Mouse (Mus musculus) cerebellum, adult 2 months (tissue): ENCODE measurements around the gene Gm20481. TPM values are rescaled to one million over a fixed set of nuclear protein-coding genes. Genes with fewer than 3 reads are reported as not detected.
A peak's percentile ranks its signal among the peaks of the same experiment; 100 is the strongest.
"Not testable (repeated sequence)": the region's sequence is repeated elsewhere in the genome, so short reads cannot be mapped to it uniquely, and the experiment has no call there.

Experiments
- DNase-seq, 2 experiments: peaks; one replicate each; pipeline ENCODE4 v3.0.0; 2021
- H3K27ac ChIP-seq: fragments of 200-500 bp; 2 replicates; pipeline ENCODE4 v1.5.1; 2012; ENCODE audit warnings: low read length, control low read depth, inconsistent platforms; ENCODE audit not compliant: insufficient read depth
- H3K27me3 ChIP-seq: fragments of 200-500 bp; 2 replicates; pipeline ENCODE4 v1.6.1; 2012; ENCODE audit warnings: inconsistent platforms, mild to moderate bottlenecking, low read length, moderate library complexity; ENCODE audit not compliant: control insufficient read depth, insufficient read depth
- H3K4me1 ChIP-seq: fragments of 200-500 bp; 2 replicates; pipeline ENCODE4 v1.6.1; 2011; ENCODE audit warnings: low read length; ENCODE audit not compliant: control insufficient read depth, insufficient read depth
- H3K4me3 ChIP-seq: fragments of 200-500 bp; replicated peaks from 2 replicates; pipeline ENCODE3; 2011; ENCODE audit warnings: mild to moderate bottlenecking, low read depth, low read length, control low read depth; ENCODE audit not compliant: insufficient read depth
- CTCF ChIP-seq: fragments of 200-500 bp; IDR thresholded peaks from 2 replicates; pipeline ENCODE4 v1.5.1; 2011; ENCODE audit warnings: low read depth, mild to moderate bottlenecking, control low read depth, low read length, moderate library complexity, borderline replicate concordance; ENCODE audit not compliant: insufficient read depth
- POLR2A ChIP-seq: fragments of 200-500 bp; IDR thresholded peaks from 2 replicates; pipeline ENCODE4 v1.6.1; 2011; ENCODE audit warnings: low read length, control low read depth, borderline replicate concordance; ENCODE audit not compliant: insufficient read depth
- WGBS: fragments of 180-500 bp; shearing (Covaris S2); methylation state at CpG from one replicate; pipeline ENCODE4 v1.1.7; 2018; 5-methylcytosine and 5-hydroxymethylcytosine counted together
- polyA plus RNA-seq: library from polyadenylated mRNA; depleted of rRNA; stranded (reverse); fragments of >200 nt; gene quantifications from 2 replicates; pipeline ENCODE4 v1.2.3, GENCODE M21; 2012

Gene Gm20481
- polyA plus RNA-seq, 1 experiment: not detected

GRCm38 (mm10) chr17:34962841-34963240, 6.9 kb upstream of the Gm20481 start:
- TF ChIP-seq POLR2A (no peak), CTCF (no peak)
- no peak for DNase-seq
- H3K27me3 ChIP-seq: no peaks in the 10 kb centered on the region; the same call in 1 of the 2 replicates
- H3K4me1 ChIP-seq: peaks cover 3% of the 10 kb centered on the region; the same call in 1 of the 2 replicates
- no peak overlapping the region for H3K27ac ChIP-seq
- H3K4me3 ChIP-seq: no peak overlapping the region
- 53% methylated on average over 1 of the region's 1 CpGs for WGBS

GRCm38 (mm10) chr17:34964640-34965049, 5.1 kb upstream of the Gm20481 start:
- H3K27ac ChIP-seq: no peak overlapping the region

DNA sequence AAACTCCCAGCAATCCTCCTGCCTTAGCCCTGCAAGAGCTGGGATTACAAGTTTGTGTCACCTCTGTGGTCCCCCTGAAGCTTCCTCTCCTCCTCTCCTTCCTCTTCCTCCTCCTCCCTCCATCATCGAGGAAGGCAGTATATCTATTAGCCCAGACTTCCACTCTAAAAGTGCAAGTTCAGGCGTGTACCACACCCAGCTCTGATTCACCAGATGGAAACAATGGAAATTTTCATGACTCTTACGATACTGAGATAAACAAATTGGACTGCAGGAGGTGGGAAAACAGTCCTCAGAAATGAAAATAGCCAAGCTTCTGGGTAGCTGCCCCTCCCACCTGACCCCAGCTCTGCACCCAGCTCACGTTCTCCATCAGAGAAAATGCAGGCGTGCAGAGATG, 4.1 kb upstream of the Gm20481 start:
- TF ChIP-seq POLR2A: no peak
- TF ChIP-seq CTCF: no peak
- 70% methylated on average over 5 of the region's 5 CpGs for WGBS
- H3K4me1 ChIP-seq: no peaks in the 10 kb centered on the region
- DNase-seq: no peak
- H3K27me3 ChIP-seq: no peaks in the 10 kb centered on the region; the same call in 1 of the 2 replicates
- H3K27ac ChIP-seq: no peak overlapping the region
- H3K4me3 ChIP-seq: no peak overlapping the region

More at GRCm38 (mm10) chr17:34964640-34965049, 5.1 kb upstream of the Gm20481 start:
- no peak for DNase-seq
- no peaks in the 10 kb centered on the region; the same call in 1 of the 2 replicates for H3K27me3 ChIP-seq
- no peaks in the 10 kb centered on the region for H3K4me1 ChIP-seq
- TF ChIP-seq POLR2A: no peak
- no peak for TF ChIP-seq CTCF
- no peak overlapping the region for H3K4me3 ChIP-seq
- 21% methylated on average over 1 of the region's 1 CpGs for WGBS

DNA sequence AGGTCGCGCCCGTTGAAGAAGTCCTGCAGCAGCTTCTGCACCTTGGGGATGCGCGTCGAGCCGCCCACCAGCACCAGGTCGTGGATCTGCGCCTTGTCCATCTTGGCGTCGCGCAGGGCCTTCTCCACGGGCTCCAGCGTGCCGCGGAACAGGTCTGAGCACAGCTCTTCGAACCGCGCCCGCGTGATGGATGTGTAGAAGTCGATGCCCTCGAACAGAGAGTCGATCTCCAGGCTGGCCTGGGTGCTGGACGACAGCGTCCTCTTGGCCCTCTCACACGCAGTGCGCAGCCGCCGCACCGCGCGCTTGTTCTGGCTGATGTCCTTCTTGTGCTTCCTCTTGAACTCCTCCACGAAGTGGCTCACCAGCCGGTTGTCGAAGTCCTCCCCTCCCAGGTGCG, 1.1 kb downstream of the Gm20481 start:
- H3K4me1 ChIP-seq, H3K27me3 ChIP-seq, DNase-seq, H3K4me3 ChIP-seq, H3K27ac ChIP-seq: not testable (repeated sequence)
- 31% methylated on average over 21 of the region's 37 CpGs for WGBS

DNA sequence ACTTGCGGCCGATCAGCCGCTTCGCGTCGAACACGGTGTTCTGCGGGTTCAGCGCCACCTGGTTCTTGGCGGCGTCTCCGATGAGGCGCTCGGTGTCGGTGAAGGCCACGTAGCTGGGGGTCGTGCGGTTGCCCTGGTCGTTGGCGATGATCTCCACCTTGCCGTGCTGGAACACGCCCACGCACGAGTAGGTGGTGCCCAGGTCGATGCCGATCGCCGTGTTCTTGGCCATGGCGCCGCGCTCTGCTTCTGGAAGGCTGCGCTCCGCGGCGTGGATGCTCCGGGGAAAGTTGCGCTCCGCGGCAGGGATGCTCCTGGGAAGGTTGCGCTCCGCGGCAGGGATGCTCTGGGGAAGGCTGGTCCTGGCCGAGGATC, 2.0 kb downstream of the Gm20481 start:
- not testable (repeated sequence) for DNase-seq, H3K27ac ChIP-seq, H3K27me3 ChIP-seq, H3K4me1 ChIP-seq
- 2% methylated on average over 22 of the region's 43 CpGs for WGBS
- H3K4me3 ChIP-seq: peak overlapping the region; percentile 57

GRCm38 (mm10) chr17:34972069-34972749, 2.5 kb downstream of the Gm20481 start, which contains the start of the genes Hspa1a and Hspa1l:
Gene Hspa1a, minus strand, starts transcription at chr17:34972156.
Gene Hspa1l, plus strand, starts transcription at chr17:34972703.
- H3K27me3 ChIP-seq, H3K27ac ChIP-seq: not testable (repeated sequence)
- peak; percentile 84 to 91 for DNase-seq

GRCm38 (mm10) chr17:34975581-34976492, 6.1 kb downstream of the Gm20481 start:
- Histone ChIP-seq H3K4me1 (peaks cover under 1% of the 10 kb centered on the region; the same call in 1 of the 2 replicates), H3K27me3 (no peaks in the 10 kb centered on the region), H3K27ac (no peak overlapping the region), H3K4me3 (no peak overlapping the region)
- DNase-seq: no peak
- 77% methylated on average over 3 of the region's 3 CpGs for WGBS
- TF ChIP-seq CTCF: no peak
- TF ChIP-seq POLR2A: no peak

More at GRCm38 (mm10) chr17:34972069-34972749, 2.5 kb downstream of the Gm20481 start, which contains the start of the genes Hspa1a and Hspa1l:
- not testable (repeated sequence) for H3K4me1 ChIP-seq
- WGBS: under 1% methylated on average over 28 of the region's 33 CpGs
- peak; percentile 56; the same call in 1 of the 2 replicates for TF ChIP-seq POLR2A
- H3K4me3 ChIP-seq: peak within 1 kb of the TSS; percentile 66

GRCm38 (mm10) chr17:34977000-34977399, 7.3 kb downstream of the Gm20481 start:
- no peak for TF ChIP-seq POLR2A
- no peak for TF ChIP-seq CTCF
- no peak overlapping the region for H3K4me3 ChIP-seq
- H3K4me1 ChIP-seq: peaks cover 3% of the 10 kb centered on the region; the same call in 1 of the 2 replicates
- 80% methylated on average over 20 of the region's 20 CpGs for WGBS
- no peak for DNase-seq
- H3K27me3 ChIP-seq: no peaks in the 10 kb centered on the region
- H3K27ac ChIP-seq: no peak overlapping the region
